Mouse (Mus musculus): ENCODE results near the gene Serpina1e.
"Not testable (repeated sequence)": the region's sequence is repeated elsewhere in the genome, so short reads cannot be mapped to it uniquely, and the experiment has no call there.

Gene Serpina1e

GRCm38 (mm10) chr12:103977846-103978245 lies 19.1 kb upstream of the Serpina1e start:
- Histone ChIP-seq H3K4me3 (replicated peaks; ENCODE audit: low read length) (no peak overlapping the region), H3K36me3 (ENCODE audit: insufficient read depth, low read length) (no peaks in the 10 kb centered on the region), H3K9me3 (ENCODE audit: low read length) (peaks cover 32% of the 10 kb centered on the region), H3K27me3 (ENCODE audit: insufficient read depth, low read length) (no peaks in the 10 kb centered on the region), H3K4me1 (replicated peaks; ENCODE audit: low read depth, low read length) (no peaks in the 10 kb centered on the region)
- TF ChIP-seq CTCF (conservative IDR thresholded peaks at IDR 0.05; ENCODE audit: low read length) (no peak), NANOG (IDR thresholded peaks at IDR 0.05; ENCODE audit: borderline replicate concordance, low read length) (no peak), POU5F1 (IDR thresholded peaks at IDR 0.05; ENCODE audit: borderline replicate concordance, low read length) (no peak)

GRCm38 (mm10) chr12:103977060-103977459 lies 18.3 kb upstream of the Serpina1e start:
- TF ChIP-seq CTCF (conservative IDR thresholded peaks at IDR 0.05; ENCODE audit: low read length) (no peak), NANOG (IDR thresholded peaks at IDR 0.05; ENCODE audit: borderline replicate concordance, low read length) (no peak), POU5F1 (IDR thresholded peaks at IDR 0.05; ENCODE audit: borderline replicate concordance, low read length) (no peak)
- H3K4me1 ChIP-seq (replicated peaks; ENCODE audit: low read depth, low read length): no peaks in the 10 kb centered on the region
- H3K9me3 ChIP-seq (ENCODE audit: low read length): peaks cover 39% of the 10 kb centered on the region
- no peaks in the 10 kb centered on the region for H3K36me3 ChIP-seq (ENCODE audit: insufficient read depth, low read length)
- H3K27me3 ChIP-seq (ENCODE audit: insufficient read depth, low read length): no peaks in the 10 kb centered on the region
- no peak overlapping the region for H3K4me3 ChIP-seq (replicated peaks; ENCODE audit: low read length)

GRCm38 (mm10) chr12:103971080-103971479 lies 12.3 kb upstream of the Serpina1e start:
- H3K9me3 ChIP-seq (ENCODE audit: low read length): peaks cover 87% of the 10 kb centered on the region
- no peak overlapping the region for H3K4me3 ChIP-seq (replicated peaks; ENCODE audit: low read length)

DNA sequence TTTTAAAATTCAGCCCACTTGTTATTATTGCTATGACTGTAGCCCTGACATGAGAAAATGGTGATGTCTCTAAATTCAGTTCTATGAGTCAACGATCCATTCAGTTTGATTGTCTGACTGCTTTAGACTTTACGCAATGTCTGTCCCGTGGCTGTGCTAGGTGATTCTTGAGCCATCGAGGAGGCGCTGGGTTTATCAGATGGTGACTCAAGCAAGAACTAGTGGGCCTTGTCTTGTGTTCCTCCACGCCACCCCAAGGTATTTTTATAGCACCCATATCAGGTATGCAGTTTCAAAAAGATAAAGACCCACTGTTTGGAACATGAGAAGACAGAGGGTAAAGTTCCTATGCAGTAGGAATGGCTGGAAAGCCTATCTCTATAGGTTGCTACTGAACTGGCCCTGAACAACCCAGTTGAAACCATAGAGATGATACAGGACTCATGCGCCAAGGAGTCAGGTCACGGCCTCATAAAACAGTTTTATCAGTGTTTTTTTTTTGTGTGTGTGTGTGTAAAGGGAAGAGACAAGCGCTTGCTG lies 10.9 kb upstream of the Serpina1e start:
- Histone ChIP-seq H3K27me3 (ENCODE audit: insufficient read depth, low read length) (no peaks in the 10 kb centered on the region), H3K36me3 (ENCODE audit: insufficient read depth, low read length) (no peaks in the 10 kb centered on the region), H3K4me1 (replicated peaks; ENCODE audit: low read depth, low read length) (no peaks in the 10 kb centered on the region), H3K4me3 (replicated peaks; ENCODE audit: low read length) (no peak overlapping the region), H3K9me3 (ENCODE audit: low read length) (peaks cover 95% of the 10 kb centered on the region)
- TF ChIP-seq NANOG (IDR thresholded peaks at IDR 0.05; ENCODE audit: borderline replicate concordance, low read length): no peak
- TF ChIP-seq POU5F1 (IDR thresholded peaks at IDR 0.05; ENCODE audit: borderline replicate concordance, low read length): no peak
- TF ChIP-seq CTCF (conservative IDR thresholded peaks at IDR 0.05; ENCODE audit: low read length): no peak

More at GRCm38 (mm10) chr12:103971080-103971479, 12.3 kb upstream of the Serpina1e start:
- Histone ChIP-seq H3K36me3 (ENCODE audit: insufficient read depth, low read length) (no peaks in the 10 kb centered on the region), H3K4me1 (replicated peaks; ENCODE audit: low read depth, low read length) (no peaks in the 10 kb centered on the region), H3K27me3 (ENCODE audit: insufficient read depth, low read length) (no peaks in the 10 kb centered on the region)
- TF ChIP-seq CTCF (conservative IDR thresholded peaks at IDR 0.05; ENCODE audit: low read length): no peak
- TF ChIP-seq NANOG (IDR thresholded peaks at IDR 0.05; ENCODE audit: borderline replicate concordance, low read length): no peak
- no peak for TF ChIP-seq POU5F1 (IDR thresholded peaks at IDR 0.05; ENCODE audit: borderline replicate concordance, low read length)

- no peaks in the 10 kb centered on the region for H3K36me3 ChIP-seq (ENCODE audit: insufficient read depth, low read length)
- TF ChIP-seq NANOG (IDR thresholded peaks at IDR 0.05; ENCODE audit: borderline replicate concordance, low read length): no peak
- TF ChIP-seq POU5F1 (IDR thresholded peaks at IDR 0.05; ENCODE audit: borderline replicate concordance, low read length): no peak
- no peak for TF ChIP-seq CTCF (conservative IDR thresholded peaks at IDR 0.05; ENCODE audit: low read length)
- no peak overlapping the region; the same call in 1 of the 2 replicates for H3K4me3 ChIP-seq (replicated peaks; ENCODE audit: low read length)
- H3K27me3 ChIP-seq (ENCODE audit: insufficient read depth, low read length): no peaks in the 10 kb centered on the region
- H3K9me3 ChIP-seq (ENCODE audit: low read length): peaks cover 100% of the 10 kb centered on the region
- no peaks in the 10 kb centered on the region for H3K4me1 ChIP-seq (replicated peaks; ENCODE audit: low read depth, low read length)
Observed at GRCm38 (mm10) chr12:103966761-103967160, 8.0 kb upstream of the Serpina1e start.

DNA sequence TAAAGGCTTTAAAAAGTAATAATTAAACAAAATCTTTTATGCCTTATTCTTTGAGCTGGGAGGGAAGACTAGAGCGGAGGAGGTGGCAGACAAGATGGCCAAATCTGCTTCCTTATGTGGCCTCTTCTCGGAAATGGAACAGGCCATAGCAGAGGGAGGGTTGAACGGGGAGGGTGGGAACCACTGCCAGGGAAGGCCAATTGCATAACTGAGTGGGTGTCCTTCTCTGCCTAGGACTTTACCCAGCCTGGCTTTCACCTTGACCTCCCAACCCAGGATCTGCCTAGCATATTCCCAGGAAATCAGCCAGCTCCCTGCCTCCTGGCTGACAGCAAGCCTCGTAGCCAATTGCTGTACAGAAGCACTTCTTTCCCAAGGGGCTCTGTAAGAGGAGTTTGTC lies 4.5 kb upstream of the Serpina1e start:
- TF ChIP-seq NANOG (IDR thresholded peaks at IDR 0.05; ENCODE audit: borderline replicate concordance, low read length): no peak
- TF ChIP-seq CTCF (conservative IDR thresholded peaks at IDR 0.05; ENCODE audit: low read length): no peak
- TF ChIP-seq POU5F1 (IDR thresholded peaks at IDR 0.05; ENCODE audit: borderline replicate concordance, low read length): no peak

DNA sequence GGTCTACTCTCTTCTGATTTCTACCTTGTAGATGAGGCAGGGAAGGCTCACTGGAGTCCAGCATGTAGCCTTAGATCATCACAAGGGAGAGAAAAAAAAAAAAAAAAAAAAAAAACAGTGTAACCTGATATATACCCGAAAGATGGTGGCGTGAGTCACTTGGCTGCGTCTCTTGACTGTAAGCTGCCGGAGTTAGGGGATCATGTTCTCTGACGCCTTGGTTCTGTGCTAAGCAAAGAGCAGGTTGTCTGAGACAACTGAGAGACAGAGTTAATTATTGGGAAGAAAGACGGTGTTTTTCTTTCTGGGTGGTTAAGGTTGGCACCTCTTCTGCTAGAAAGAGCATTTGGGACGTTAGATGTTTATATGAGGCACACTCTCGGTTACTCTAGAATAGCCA lies 4.1 kb upstream of the Serpina1e start:
- no peaks in the 10 kb centered on the region for H3K4me1 ChIP-seq (replicated peaks; ENCODE audit: low read depth, low read length)
- H3K4me3 ChIP-seq (replicated peaks; ENCODE audit: low read length): no peak overlapping the region
- H3K36me3 ChIP-seq (ENCODE audit: insufficient read depth, low read length): no peaks in the 10 kb centered on the region
- TF ChIP-seq CTCF (conservative IDR thresholded peaks at IDR 0.05; ENCODE audit: low read length) (no peak), POU5F1 (IDR thresholded peaks at IDR 0.05; ENCODE audit: borderline replicate concordance, low read length) (no peak), NANOG (IDR thresholded peaks at IDR 0.05; ENCODE audit: borderline replicate concordance, low read length) (no peak)
- no peaks in the 10 kb centered on the region for H3K27me3 ChIP-seq (ENCODE audit: insufficient read depth, low read length)
- peaks cover 87% of the 10 kb centered on the region for H3K9me3 ChIP-seq (ENCODE audit: low read length)

More for the DNA sequence above, 4.5 kb upstream of the Serpina1e start:
- Histone ChIP-seq H3K36me3 (ENCODE audit: insufficient read depth, low read length) (no peaks in the 10 kb centered on the region), H3K9me3 (ENCODE audit: low read length) (peaks cover 91% of the 10 kb centered on the region), H3K27me3 (ENCODE audit: insufficient read depth, low read length) (no peaks in the 10 kb centered on the region), H3K4me3 (replicated peaks; ENCODE audit: low read length) (no peak overlapping the region), H3K4me1 (replicated peaks; ENCODE audit: low read depth, low read length) (no peaks in the 10 kb centered on the region)

GRCm38 (mm10) chr12:103962337-103962736 lies 3.6 kb upstream of the Serpina1e start:
- H3K27me3 ChIP-seq (ENCODE audit: insufficient read depth, low read length): no peaks in the 10 kb centered on the region
- no peak for TF ChIP-seq CTCF (conservative IDR thresholded peaks at IDR 0.05; ENCODE audit: low read length)
- TF ChIP-seq POU5F1 (IDR thresholded peaks at IDR 0.05; ENCODE audit: borderline replicate concordance, low read length): no peak
- no peak for TF ChIP-seq NANOG (IDR thresholded peaks at IDR 0.05; ENCODE audit: borderline replicate concordance, low read length)
- no peaks in the 10 kb centered on the region for H3K4me1 ChIP-seq (replicated peaks; ENCODE audit: low read depth, low read length)
- no peak overlapping the region for H3K4me3 ChIP-seq (replicated peaks; ENCODE audit: low read length)
- peaks cover 82% of the 10 kb centered on the region for H3K9me3 ChIP-seq (ENCODE audit: low read length)
- H3K36me3 ChIP-seq (ENCODE audit: insufficient read depth, low read length): no peaks in the 10 kb centered on the region

- Histone ChIP-seq H3K36me3 (ENCODE audit: insufficient read depth, low read length) (no peaks in the 10 kb centered on the region), H3K27me3 (ENCODE audit: insufficient read depth, low read length) (no peaks in the 10 kb centered on the region), H3K4me3 (replicated peaks; ENCODE audit: low read length) (no peak overlapping the region), H3K9me3 (ENCODE audit: low read length) (peaks cover 76% of the 10 kb centered on the region), H3K4me1 (replicated peaks; ENCODE audit: low read depth, low read length) (no peaks in the 10 kb centered on the region)
- TF ChIP-seq NANOG (IDR thresholded peaks at IDR 0.05; ENCODE audit: borderline replicate concordance, low read length): no peak
- TF ChIP-seq CTCF (conservative IDR thresholded peaks at IDR 0.05; ENCODE audit: low read length): no peak
Observed at GRCm38 (mm10) chr12:103961716-103962115, 2.9 kb upstream of the Serpina1e start.

GRCm38 (mm10) chr12:103956555-103956954 lies 2.2 kb downstream of the Serpina1e start:
- peaks cover 24% of the 10 kb centered on the region for H3K9me3 ChIP-seq (ENCODE audit: low read length)
- H3K4me3 ChIP-seq (replicated peaks; ENCODE audit: low read length); H3K36me3 ChIP-seq (ENCODE audit: insufficient read depth, low read length); H3K27me3 ChIP-seq (ENCODE audit: insufficient read depth, low read length); H3K4me1 ChIP-seq (replicated peaks; ENCODE audit: low read depth, low read length): not testable (repeated sequence)

GRCm38 (mm10) chr12:103952972-103953371 lies 5.8 kb downstream of the Serpina1e start:
- H3K4me3 ChIP-seq (replicated peaks; ENCODE audit: low read length); H3K9me3 ChIP-seq (ENCODE audit: low read length); H3K36me3 ChIP-seq (ENCODE audit: insufficient read depth, low read length); H3K27me3 ChIP-seq (ENCODE audit: insufficient read depth, low read length); H3K4me1 ChIP-seq (replicated peaks; ENCODE audit: low read depth, low read length): not testable (repeated sequence)
